Mouse (Mus musculus) cerebellum, adult 2 months (tissue): Measurements from ENCODE around the gene Kctd21.

Experiments used
- CTCF ChIP-seq: fragments of 200-500 bp; IDR thresholded peaks from 2 replicates; pipeline ENCODE4 v1.5.1; 2011; ENCODE audit warnings: low read depth, mild to moderate bottlenecking, control low read depth, low read length, moderate library complexity, borderline replicate concordance; ENCODE audit not compliant: insufficient read depth
- POLR2A ChIP-seq: fragments of 200-500 bp; IDR thresholded peaks from 2 replicates; pipeline ENCODE4 v1.6.1; 2011; ENCODE audit warnings: low read length, control low read depth, borderline replicate concordance; ENCODE audit not compliant: insufficient read depth

DNA sequence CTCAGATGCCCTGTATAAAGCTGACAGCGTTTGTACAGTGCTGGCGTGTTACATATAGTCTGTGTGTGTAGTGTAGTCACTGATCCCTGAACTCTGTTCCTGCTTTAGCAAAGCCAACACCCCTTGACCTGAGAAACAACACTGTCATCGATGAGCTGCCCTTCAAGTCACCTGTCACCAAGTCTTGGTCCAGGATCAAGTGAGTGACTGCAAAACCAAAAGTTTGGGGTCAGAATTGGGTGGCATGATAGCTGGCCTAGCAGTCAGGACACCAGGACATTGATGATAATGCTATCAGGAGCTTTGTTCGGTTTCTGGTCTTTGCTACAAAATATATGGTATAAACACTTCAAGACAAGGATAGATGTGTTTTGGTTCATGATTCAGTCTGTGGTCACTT lies 29.9 kb upstream of the Kctd21 start:
- TF ChIP-seq POLR2A = no peak
- TF ChIP-seq CTCF = no peak
